ENCODE assay signal across 9 mouse cellular contexts in genomic region chr3:149518928-149519574, GRCm38 (mm10).
DNase-seq lines count a peak whose midpoint lies in the region; ATAC-seq and TF ChIP-seq lines count a peak whose summit lies in the region.
"Had no signal": no experiment of that assay in that cellular context is flagged by ENCODE, and none has a peak within 500 bp of the region (broad histone marks: within the 10 kb centered on the region; RNA-seq: fewer than 3 reads in every experiment).

No protein-coding gene starts in this region.

- no peak overlapping the region for H3K27ac ChIP-seq in testis, adult 2 months (ENCODE audit: control insufficient read depth, insufficient read depth, low read depth, low read length)
- no peak overlapping the region for H3K27ac ChIP-seq in limb, embryonic 14.5 days (replicated peaks; ENCODE audit: low read depth, low read length)

- H3K27me3 ChIP-seq in testis, adult 2 months (ENCODE audit: control insufficient read depth, insufficient read depth, low read length), result no peaks in the 10 kb centered on the region; the same call in 1 of the 2 replicates
- H3K27me3 ChIP-seq in limb, embryonic 14.5 days (ENCODE audit: control insufficient read depth, insufficient read depth, low read length), result peaks cover 18% of the 10 kb centered on the region; the same call in 1 of the 2 replicates

- H3K4me2 ChIP-seq in limb, embryonic 14.5 days (replicated peaks; ENCODE audit: low read depth, low read length, severe bottlenecking), result peak overlapping the region; percentile 83

- TF ChIP-seq POLR2A in testis, adult 2 months (IDR thresholded peaks at IDR 0.05; ENCODE audit: control insufficient read depth, low read depth, low read length), result no peak
- no peak for TF ChIP-seq POLR2A in limb, embryonic 14.5 days (IDR thresholded peaks at IDR 0.05; ENCODE audit: borderline replicate concordance, extremely low read depth, insufficient read depth, insufficient read length)

- no peak for ATAC-seq in limb, embryonic 14.5 days (ENCODE audit: low FRiP score, low read depth)

- WGBS in limb, embryonic 14.5 days, result 4% methylated on average over 27 of the region's 27 CpGs

- H3K9me3 ChIP-seq in limb, embryonic 14.5 days (ENCODE audit: control insufficient read depth, low read length), result no peaks in the 10 kb centered on the region

- peaks cover 4% of the 10 kb centered on the region for H3K4me1 ChIP-seq in testis, adult 2 months (ENCODE audit: control insufficient read depth, insufficient read depth, low read length)
- peaks cover 2% of the 10 kb centered on the region; the same call in 1 of the 2 replicates for H3K4me1 ChIP-seq in limb, embryonic 14.5 days (ENCODE audit: control insufficient read depth, insufficient read depth, low read length)

- peak; percentile 3 to 7 for DNase-seq in frontal cortex, postnatal 36 days (ENCODE audit: low spot score in 2 of 2)
- no peak for DNase-seq in frontal cortex, postnatal 25 days (ENCODE audit: low spot score in 2 of 2)
- DNase-seq in testis, postnatal 14 days (ENCODE audit: low spot score), result no peak
- no peak for DNase-seq in limb, embryonic 14.5 days (ENCODE audit: low spot score)
- peak; percentile 74 for DNase-seq in retina, postnatal 1 day
- no peak for DNase-seq in thymus, postnatal 10 days (ENCODE audit: low spot score in 2 of 2)
- DNase-seq in spleen, adult 12 weeks (ENCODE audit: low spot score), result no peak

- no peak for TF ChIP-seq CTCF in testis, adult 2 months (IDR thresholded peaks at IDR 0.05; ENCODE audit: control insufficient read depth, insufficient read depth, insufficient replicate concordance, low read depth, low read length)

- H3K4me3 ChIP-seq in testis, adult 2 months (ENCODE audit: control insufficient read depth, low read depth, low read length), result peak overlapping the region; percentile 20
- H3K4me3 ChIP-seq in limb, embryonic 14.5 days (replicated peaks; ENCODE audit: low read length), result peak overlapping the region; percentile 40
- H3K4me3 ChIP-seq: erythroblast, embryonic 14.5 days had no signal

- no peaks in the 10 kb centered on the region for H3K36me3 ChIP-seq in testis, adult 2 months (ENCODE audit: control insufficient read depth, insufficient read depth, low read length)
- H3K36me3 ChIP-seq in limb, embryonic 14.5 days (ENCODE audit: control insufficient read depth, insufficient read depth, low read length), result no peaks in the 10 kb centered on the region

- peak overlapping the region; percentile 50 for H3K9ac ChIP-seq in limb, embryonic 14.5 days (ENCODE audit: low read depth, low read length, severe bottlenecking)

Comparison
In these comparisons a context has a peak if more than half of its experiments do, and no peak if none do; other contexts are left out.
1. DNase-seq: peak in frontal cortex, postnatal 36 days (2 of 2) and retina, postnatal 1 day (single experiment); none in frontal cortex, postnatal 25 days (0 of 2), testis, postnatal 14 days (single experiment), limb, embryonic 14.5 days (single experiment), thymus, postnatal 10 days (0 of 2) and spleen, adult 12 weeks (single experiment).